Mouse (Mus musculus) lung, postnatal 10 days (tissue): ENCODE results near the gene Eif4a2.

Source experiments
- DNase-seq: peaks from one replicate; pipeline ENCODE4 v3.0.0; 2021

The Eif4a2 gene

GRCm38 (mm10) chr16:23145211-23145610, 38.0 kb downstream of the Eif4a2 start:
- no peak for DNase-seq

GRCm38 (mm10) chr16:23146280-23146679, 39.0 kb downstream of the Eif4a2 start, which contains the start of gene Adipoq:
Adipoq (plus strand) TSS chr16:23146536.
- no peak for DNase-seq

- no peak for DNase-seq
These were observed 41.7 kb downstream of the Eif4a2 start for GRCm38 (mm10) chr16:23148936-23149335.

GRCm38 (mm10) chr16:23149396-23149795, 42.2 kb downstream of the Eif4a2 start:
- no peak for DNase-seq

- peak; percentile 65 for DNase-seq
These were observed 44.2 kb downstream of the Eif4a2 start for GRCm38 (mm10) chr16:23151423-23151822.

- DNase-seq, result no peak
These were observed 47.0 kb downstream of the Eif4a2 start for GRCm38 (mm10) chr16:23154261-23154660.

GRCm38 (mm10) chr16:23157013-23157412, 49.8 kb downstream of the Eif4a2 start:
- DNase-seq, result no peak

GRCm38 (mm10) chr16:23158292-23158691, 51.0 kb downstream of the Eif4a2 start:
- DNase-seq, result no peak

GRCm38 (mm10) chr16:23158957-23159356, 51.7 kb downstream of the Eif4a2 start:
- DNase-seq, result no peak

GRCm38 (mm10) chr16:23159749-23160148, 52.5 kb downstream of the Eif4a2 start:
- no peak for DNase-seq

GRCm38 (mm10) chr16:23162116-23162515, 54.9 kb downstream of the Eif4a2 start:
- no peak for DNase-seq
